Mouse (Mus musculus): Measurements from ENCODE around the gene Rbms3. TPM values are rescaled to one million over a fixed set of nuclear protein-coding genes. Genes with fewer than 3 reads are reported as not detected.

Gene Rbms3
- 0.48 and 2.2 TPM in 2 replicates for total RNA-seq (2012; rRNA removed)

DNA sequence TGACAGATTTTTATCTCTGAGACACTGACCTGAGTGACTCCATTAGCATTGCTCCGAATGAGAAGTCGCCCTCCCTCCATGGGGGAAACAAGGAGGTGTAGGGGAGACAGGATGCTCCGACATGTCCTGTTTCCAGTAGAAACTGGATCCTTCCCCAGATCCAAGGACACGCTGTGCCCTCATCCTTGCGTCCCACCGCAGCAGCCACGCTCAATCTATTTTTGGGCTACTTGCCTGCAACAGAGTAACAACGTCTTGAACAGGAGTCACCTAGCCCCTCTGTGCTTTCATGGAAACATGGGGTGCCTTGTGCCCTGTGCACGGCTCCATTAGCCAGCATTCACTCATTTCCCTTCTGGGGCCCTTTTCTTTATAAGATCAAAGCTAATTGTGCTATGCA lies at the start of gene Rbms3:
Gene Rbms3, minus strand, starts transcription at position 143 of the 400 bp plus-strand sequence.
- in situ Hi-C loops (cut with MboI; ENCODE audit: low sequenced_read_pairs in 2 of 2, unreplicated experiment in 2 of 2): no loop called here
- no peak for DNase-seq (ENCODE audit: low read depth, low spot score)

DNA sequence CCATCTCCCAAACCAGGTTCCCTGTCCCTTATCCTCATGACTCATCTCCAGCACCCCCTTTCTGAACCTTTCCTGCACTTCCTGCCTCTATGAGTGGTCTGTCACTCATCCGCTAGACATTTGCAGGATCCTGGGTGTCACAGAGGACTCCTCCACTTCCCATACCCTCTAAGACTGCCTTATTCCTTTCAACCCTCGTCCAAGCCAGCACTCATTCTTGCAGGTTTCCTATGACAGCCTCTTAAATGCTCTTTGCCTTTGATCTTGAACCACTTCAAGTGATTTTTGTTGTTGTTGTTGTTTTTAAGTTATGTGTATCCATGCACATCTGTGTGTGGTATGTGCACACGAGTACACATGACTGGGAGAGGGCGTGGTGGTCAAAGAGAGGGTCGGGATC lies 43.6 kb upstream of the Rbms3 start:
- Histone ChIP-seq H3K27ac (ENCODE audit: insufficient read depth, low read depth, low read length, poor library complexity, severe bottlenecking) (no peak overlapping the region), H3K9ac (ENCODE audit: insufficient read depth, low read depth, low read length, poor library complexity, severe bottlenecking) (no peak overlapping the region), H3K4me3 (ENCODE audit: insufficient read depth in 1 of 2, low read depth in 1 of 2, low read length in 2 of 2, poor library complexity in 1 of 2, severe bottlenecking in 1 of 2) (no peak overlapping the region), H3K36me3 (ENCODE audit: control insufficient read depth, insufficient read depth, low read length, poor library complexity, severe bottlenecking) (no peaks in the 10 kb centered on the region), H3K9me3 (ENCODE audit: control insufficient read depth, insufficient read depth, low read depth, low read length) (no peaks in the 10 kb centered on the region), H3K4me1 (ENCODE audit: control insufficient read depth in 2 of 2, insufficient read depth in 2 of 2, low read length in 2 of 2, poor library complexity in 1 of 2) (no peaks in the 10 kb centered on the region)
- in situ Hi-C loops (cut with MboI; ENCODE audit: low sequenced_read_pairs in 2 of 2, unreplicated experiment in 2 of 2): no loop called here
- TF ChIP-seq CHD2 (IDR thresholded peaks at IDR 0.05; ENCODE audit: low read depth, low read length) (no peak), MAFK (IDR thresholded peaks at IDR 0.05; ENCODE audit: insufficient read depth, low read depth, low read length) (no peak), ZC3H11A (IDR thresholded peaks at IDR 0.05; ENCODE audit: borderline replicate concordance, low read depth, low read length) (no peak), HCFC1 (IDR thresholded peaks at IDR 0.05; ENCODE audit: borderline replicate concordance, insufficient read depth, low read length) (no peak), ZNF384 (IDR thresholded peaks at IDR 0.05; ENCODE audit: low read depth, low read length) (no peak)
- no peak for DNase-seq (ENCODE audit: low read depth, low spot score)

More for the DNA sequence above, at the start of gene Rbms3:
- Histone ChIP-seq H3K27ac (ENCODE audit: insufficient read depth, low read depth, low read length, poor library complexity, severe bottlenecking) (no peak within 1 kb of the TSS), H3K36me3 (ENCODE audit: control insufficient read depth, insufficient read depth, low read length, poor library complexity, severe bottlenecking) (no peaks in the 10 kb centered on the region), H3K4me1 (ENCODE audit: control insufficient read depth in 2 of 2, insufficient read depth in 2 of 2, low read length in 2 of 2, poor library complexity in 1 of 2) (no peaks in the 10 kb centered on the region), H3K9me3 (ENCODE audit: control insufficient read depth, insufficient read depth, low read depth, low read length) (no peaks in the 10 kb centered on the region), H3K9ac (ENCODE audit: insufficient read depth, low read depth, low read length, poor library complexity, severe bottlenecking) (no peak within 1 kb of the TSS), H3K4me3 (ENCODE audit: insufficient read depth in 1 of 2, low read depth in 1 of 2, low read length in 2 of 2, poor library complexity in 1 of 2, severe bottlenecking in 1 of 2) (no peak within 1 kb of the TSS)
- TF ChIP-seq ZC3H11A (IDR thresholded peaks at IDR 0.05; ENCODE audit: borderline replicate concordance, low read depth, low read length) (no peak), ZNF384 (IDR thresholded peaks at IDR 0.05; ENCODE audit: low read depth, low read length) (no peak), MAFK (IDR thresholded peaks at IDR 0.05; ENCODE audit: insufficient read depth, low read depth, low read length) (no peak), HCFC1 (IDR thresholded peaks at IDR 0.05; ENCODE audit: borderline replicate concordance, insufficient read depth, low read length) (no peak), CHD2 (IDR thresholded peaks at IDR 0.05; ENCODE audit: low read depth, low read length) (no peak)

DNA sequence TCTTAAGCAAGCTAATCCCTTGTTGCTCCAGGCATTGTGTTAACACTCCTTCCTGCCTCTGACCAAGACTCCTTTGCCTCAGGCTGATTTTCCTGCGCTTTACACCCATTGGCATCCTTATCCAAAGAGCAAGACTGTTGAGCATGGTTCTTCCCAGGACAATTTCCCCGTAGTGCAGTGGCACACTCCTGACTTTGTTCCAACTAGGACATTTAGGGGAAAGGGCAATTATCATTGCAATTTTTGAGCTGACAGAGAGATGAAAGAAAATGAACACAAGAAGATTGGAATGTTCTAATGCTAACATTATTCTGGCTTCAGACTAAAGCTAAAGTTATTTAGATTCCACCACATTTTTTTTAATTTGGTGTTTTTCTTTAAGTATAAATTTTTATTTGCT lies 24.9 kb upstream of the Rbms3 start:
- no peaks in the 10 kb centered on the region for H3K4me1 ChIP-seq (ENCODE audit: control insufficient read depth in 2 of 2, insufficient read depth in 2 of 2, low read length in 2 of 2, poor library complexity in 1 of 2)
- H3K36me3 ChIP-seq (ENCODE audit: control insufficient read depth, insufficient read depth, low read length, poor library complexity, severe bottlenecking): no peaks in the 10 kb centered on the region
- no peak overlapping the region for H3K9ac ChIP-seq (ENCODE audit: insufficient read depth, low read depth, low read length, poor library complexity, severe bottlenecking)
- DNase-seq (ENCODE audit: low read depth, low spot score): no peak
- in situ Hi-C loops (cut with MboI; ENCODE audit: low sequenced_read_pairs in 2 of 2, unreplicated experiment in 2 of 2): no loop called here
- H3K27ac ChIP-seq (ENCODE audit: insufficient read depth, low read depth, low read length, poor library complexity, severe bottlenecking): no peak overlapping the region
- no peak overlapping the region for H3K4me3 ChIP-seq (ENCODE audit: insufficient read depth in 1 of 2, low read depth in 1 of 2, low read length in 2 of 2, poor library complexity in 1 of 2, severe bottlenecking in 1 of 2)
- TF ChIP-seq CHD2 (IDR thresholded peaks at IDR 0.05; ENCODE audit: low read depth, low read length) (no peak), HCFC1 (IDR thresholded peaks at IDR 0.05; ENCODE audit: borderline replicate concordance, insufficient read depth, low read length) (no peak), ZNF384 (IDR thresholded peaks at IDR 0.05; ENCODE audit: low read depth, low read length) (no peak), ZC3H11A (IDR thresholded peaks at IDR 0.05; ENCODE audit: borderline replicate concordance, low read depth, low read length) (no peak), MAFK (IDR thresholded peaks at IDR 0.05; ENCODE audit: insufficient read depth, low read depth, low read length) (no peak)
- no peaks in the 10 kb centered on the region for H3K9me3 ChIP-seq (ENCODE audit: control insufficient read depth, insufficient read depth, low read depth, low read length)

DNA sequence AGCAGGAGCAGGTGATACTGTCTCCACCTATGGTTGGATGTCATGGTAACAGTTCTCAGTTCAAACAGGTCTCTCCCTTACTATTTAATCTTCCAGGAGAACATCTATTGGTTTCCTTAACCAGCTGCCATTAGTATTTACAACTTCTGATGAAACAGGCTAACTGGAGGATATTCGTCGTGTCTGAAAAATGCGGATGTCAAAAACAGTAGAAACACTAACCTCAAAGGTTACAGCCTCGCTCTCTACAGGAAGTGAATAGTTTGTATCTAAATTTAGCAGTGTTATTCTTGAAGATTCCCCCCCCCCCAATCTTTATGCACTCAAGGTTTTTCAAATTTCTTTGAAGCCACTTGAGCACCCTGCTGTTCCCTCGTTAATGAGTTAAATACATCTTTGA lies 23.9 kb upstream of the Rbms3 start:
- TF ChIP-seq CHD2 (IDR thresholded peaks at IDR 0.05; ENCODE audit: low read depth, low read length) (no peak), MAFK (IDR thresholded peaks at IDR 0.05; ENCODE audit: insufficient read depth, low read depth, low read length) (no peak), ZNF384 (IDR thresholded peaks at IDR 0.05; ENCODE audit: low read depth, low read length) (no peak), HCFC1 (IDR thresholded peaks at IDR 0.05; ENCODE audit: borderline replicate concordance, insufficient read depth, low read length) (no peak)
- Histone ChIP-seq H3K9ac (ENCODE audit: insufficient read depth, low read depth, low read length, poor library complexity, severe bottlenecking) (no peak overlapping the region), H3K9me3 (ENCODE audit: control insufficient read depth, insufficient read depth, low read depth, low read length) (no peaks in the 10 kb centered on the region), H3K27ac (ENCODE audit: insufficient read depth, low read depth, low read length, poor library complexity, severe bottlenecking) (no peak overlapping the region), H3K4me1 (ENCODE audit: control insufficient read depth in 2 of 2, insufficient read depth in 2 of 2, low read length in 2 of 2, poor library complexity in 1 of 2) (no peaks in the 10 kb centered on the region), H3K4me3 (ENCODE audit: insufficient read depth in 1 of 2, low read depth in 1 of 2, low read length in 2 of 2, poor library complexity in 1 of 2, severe bottlenecking in 1 of 2) (no peak overlapping the region), H3K36me3 (ENCODE audit: control insufficient read depth, insufficient read depth, low read length, poor library complexity, severe bottlenecking) (no peaks in the 10 kb centered on the region)
- in situ Hi-C loops (cut with MboI; ENCODE audit: low sequenced_read_pairs in 2 of 2, unreplicated experiment in 2 of 2): no loop called here
- DNase-seq (ENCODE audit: low read depth, low spot score): no peak

DNA sequence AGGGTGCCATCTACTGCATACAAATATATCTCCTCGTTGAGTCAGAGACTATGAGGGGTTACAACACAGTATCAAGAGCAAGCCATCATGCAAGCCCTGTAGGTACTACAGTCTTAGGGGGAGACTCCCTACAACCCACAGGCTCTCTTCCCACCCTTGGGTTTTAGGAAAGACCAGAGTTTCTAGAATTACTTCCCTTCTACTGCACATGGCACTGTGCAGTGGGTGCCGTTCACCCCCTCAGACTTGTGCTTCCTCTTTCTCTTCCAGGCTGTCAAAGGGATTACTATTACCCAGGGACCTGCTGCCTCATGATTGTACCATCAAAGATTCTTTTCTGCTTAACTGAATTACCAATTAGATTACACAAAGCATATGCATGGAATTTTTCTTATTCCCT lies 16.4 kb upstream of the Rbms3 start:
- H3K27ac ChIP-seq (ENCODE audit: insufficient read depth, low read depth, low read length, poor library complexity, severe bottlenecking): no peak overlapping the region
- in situ Hi-C loops (cut with MboI; ENCODE audit: low sequenced_read_pairs in 2 of 2, unreplicated experiment in 2 of 2): no loop called here
- no peak for TF ChIP-seq ZNF384 (IDR thresholded peaks at IDR 0.05; ENCODE audit: low read depth, low read length)
- no peak for TF ChIP-seq ZC3H11A (IDR thresholded peaks at IDR 0.05; ENCODE audit: borderline replicate concordance, low read depth, low read length)

More for the DNA sequence above, 16.4 kb upstream of the Rbms3 start:
- no peaks in the 10 kb centered on the region for H3K9me3 ChIP-seq (ENCODE audit: control insufficient read depth, insufficient read depth, low read depth, low read length)
- H3K36me3 ChIP-seq (ENCODE audit: control insufficient read depth, insufficient read depth, low read length, poor library complexity, severe bottlenecking): no peaks in the 10 kb centered on the region
- DNase-seq (ENCODE audit: low read depth, low spot score): no peak
- no peaks in the 10 kb centered on the region for H3K4me1 ChIP-seq (ENCODE audit: control insufficient read depth in 2 of 2, insufficient read depth in 2 of 2, low read length in 2 of 2, poor library complexity in 1 of 2)
- no peak overlapping the region for H3K4me3 ChIP-seq (ENCODE audit: insufficient read depth in 1 of 2, low read depth in 1 of 2, low read length in 2 of 2, poor library complexity in 1 of 2, severe bottlenecking in 1 of 2)
- H3K9ac ChIP-seq (ENCODE audit: insufficient read depth, low read depth, low read length, poor library complexity, severe bottlenecking): no peak overlapping the region

Data from ES-E14 (cell line).